Comparison of ENCODE assay signal across 9 mouse cellular contexts in the genomic region with DNA sequence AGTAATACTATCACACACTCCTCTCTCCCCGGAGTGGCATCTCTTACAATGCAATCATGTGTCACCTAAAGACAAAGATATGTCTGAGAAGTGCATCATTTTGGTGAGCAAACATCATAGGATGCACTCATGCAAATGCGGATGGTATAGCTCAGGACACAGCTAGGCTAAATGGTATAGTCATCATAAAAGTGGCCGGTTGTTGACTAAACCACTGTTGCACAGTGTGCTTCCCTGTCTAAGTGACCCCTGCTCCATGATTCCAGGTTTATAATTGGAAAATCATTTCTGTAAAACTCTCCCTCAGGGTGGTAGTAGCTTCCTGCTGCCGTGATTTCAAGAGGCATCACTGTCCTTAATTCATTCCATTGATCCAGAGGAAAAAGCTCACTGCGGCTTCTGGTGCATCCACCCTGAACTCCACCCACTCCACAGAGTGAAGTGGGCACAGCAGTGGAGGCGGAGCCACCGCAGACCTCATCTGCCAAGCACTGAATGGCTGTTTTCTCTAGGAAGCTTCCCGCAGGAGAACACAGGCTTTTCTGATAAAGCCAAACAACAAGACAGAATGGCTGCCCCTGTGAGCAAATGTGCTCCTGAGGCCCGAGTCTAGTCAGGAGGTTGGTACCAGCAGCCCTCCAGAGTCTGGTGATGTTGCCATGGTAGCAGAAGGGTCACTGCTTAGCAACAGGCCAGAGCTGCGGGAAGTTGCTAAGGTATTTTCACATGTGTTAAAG. TPM values are rescaled to one million over a fixed set of nuclear protein-coding genes. Genes with fewer than 3 reads are reported as not detected.
A peak's percentile ranks its signal among the peaks of the same experiment; 100 is the strongest.
DNase-seq lines count a peak whose midpoint lies in the region; ATAC-seq lines count a peak whose summit lies in the region.
"Had no signal": no experiment of that assay in that cellular context is flagged by ENCODE, and none has a peak within 500 bp of the region (broad histone marks: within the 10 kb centered on the region; RNA-seq: fewer than 3 reads in every experiment).

No protein-coding gene starts in this region.

- no peaks in the 10 kb centered on the region for H3K27me3 ChIP-seq in neural tube, embryonic 15.5 days (replicated peaks)
- H3K27me3 ChIP-seq: liver, embryonic 13.5 days had no signal

- H3K27ac ChIP-seq in neural tube, embryonic 15.5 days (replicated peaks): peak overlapping the region; percentile 86
- H3K27ac ChIP-seq: liver, embryonic 13.5 days had no signal

- H3K9ac ChIP-seq in neural tube, embryonic 15.5 days (replicated peaks): no peak overlapping the region
- H3K9ac ChIP-seq: liver, embryonic 13.5 days had no signal

- H3K36me3 ChIP-seq in neural tube, embryonic 15.5 days: no peaks in the 10 kb centered on the region
- H3K36me3 ChIP-seq: liver, embryonic 13.5 days had no signal

- H3K4me2 ChIP-seq in neural tube, embryonic 15.5 days: peak overlapping the region; percentile 25
- H3K4me2 ChIP-seq: liver, embryonic 13.5 days had no signal

- peak; percentile 87 for ATAC-seq in neural tube, embryonic 15.5 days (ENCODE audit: low FRiP score)

- DNase-seq in cerebellum, adult 9-11 months: peak; percentile 2
- DNase-seq in cerebellum, postnatal 25 days: no peak
- DNase-seq in frontal cortex, postnatal 10 days (ENCODE audit: low spot score in 2 of 2): peak; percentile 37 to 69
- peak; percentile 10 to 52 for DNase-seq in left cerebral cortex, adult 18-20 months (ENCODE audit: low spot score in 2 of 2)
- DNase-seq in adrenal gland, adult (ENCODE audit: inconsistent age in 2 of 2, low spot score in 1 of 2): no peak
- DNase-seq in kidney, postnatal 14 days: no peak
- no peak for DNase-seq in kidney, adult 11 months
- DNase-seq: liver, embryonic 13.5 days had no signal

- no peak overlapping the region for H3K4me3 ChIP-seq in neural tube, embryonic 15.5 days (replicated peaks)
- H3K4me3 ChIP-seq: liver, embryonic 13.5 days had no signal

- H3K4me1 ChIP-seq in neural tube, embryonic 15.5 days: peaks cover 28% of the 10 kb centered on the region
- H3K4me1 ChIP-seq: liver, embryonic 13.5 days had no signal

- 29% methylated on average over 10 of the region's 10 CpGs for WGBS in neural tube, embryonic 15.5 days

- H3K9me3 ChIP-seq in neural tube, embryonic 15.5 days (replicated peaks): no peaks in the 10 kb centered on the region
- H3K9me3 ChIP-seq: liver, embryonic 13.5 days had no signal

RNA-seq across cellular contexts. Expression of gene Rpl10-ps3, which starts 38.9 kb away (rescaled TPM):
- total RNA-seq in left cerebral cortex, adult 18-20 months (2021): 100 to 1,000 TPM; 362 to 376 TPM
- polyA plus RNA-seq in neural tube, embryonic 15.5 days (2015; fragmentation: Nextera tagmentation; extraction: Ambion mirVana): 134 and 170 TPM in 2 replicates

Comparison
In these comparisons a context has a peak if more than half of its experiments do, and no peak if none do; other contexts are left out.
1. DNase-seq: peak in cerebellum, adult 9-11 months (single experiment), frontal cortex, postnatal 10 days (2 of 2) and left cerebral cortex, adult 18-20 months (2 of 2); none in cerebellum, postnatal 25 days (0 of 2), adrenal gland, adult (0 of 2), kidney, postnatal 14 days (single experiment) and kidney, adult 11 months (single experiment).